Mouse (Mus musculus): ENCODE measurements at regions not wholly inside any gene's neighbourhood (a gene's known extent, or its start where the extent isn't known, plus 50 kb on each side); places are given as distances from the start of the nearest gene placed in this dataset.

DNA sequence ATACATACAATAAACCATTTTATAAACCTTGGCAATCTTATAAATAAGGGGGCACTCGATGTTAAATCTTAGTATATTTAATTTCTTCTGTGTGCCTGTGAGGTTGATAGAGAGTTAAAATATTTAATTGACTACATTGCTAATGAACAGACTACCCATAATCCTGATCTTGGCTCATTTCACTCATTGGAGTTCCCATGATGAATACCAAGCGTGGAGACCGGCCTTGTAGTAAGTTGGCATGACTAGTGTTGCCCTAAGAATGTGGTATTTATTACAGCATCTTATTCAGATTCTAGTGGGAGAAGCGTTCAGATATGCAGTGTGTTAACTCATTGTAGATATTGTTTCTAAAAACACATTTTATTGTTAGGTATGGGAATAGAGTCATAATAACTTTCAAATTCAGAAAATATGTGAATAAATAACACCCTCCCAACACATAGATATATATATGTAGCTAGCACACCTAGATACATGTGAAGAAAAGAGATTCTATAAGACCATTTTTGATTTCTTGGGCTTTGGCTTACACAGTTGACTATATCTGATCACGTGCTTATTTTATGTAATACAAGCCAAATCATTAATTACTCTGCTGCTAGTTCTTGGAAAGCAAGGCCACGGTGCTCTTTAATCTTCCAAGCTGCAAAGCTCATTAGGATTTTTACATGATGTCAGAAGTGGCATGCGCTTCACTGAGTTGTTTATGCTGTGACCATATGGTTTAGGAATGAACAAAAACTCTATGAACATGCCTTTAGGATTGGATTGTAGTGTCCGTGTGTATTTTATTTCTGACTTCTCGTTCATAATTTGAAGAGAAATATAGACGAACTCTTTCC, 232.0 kb downstream of the Mef2c start:
- H3K9me3 ChIP-seq (replicated peaks; ENCODE audit: insufficient read depth, low read length): no peaks in the 10 kb centered on the region
- H3K4me3 ChIP-seq (ENCODE audit: control insufficient read depth in 1 of 2, insufficient read depth in 1 of 2, low read depth in 2 of 2, low read length in 2 of 2): no peak overlapping the region
- no peaks in the 10 kb centered on the region for H3K27me3 ChIP-seq (ENCODE audit: control insufficient read depth in 1 of 2, insufficient read depth in 2 of 2, low read length in 2 of 2)
- H3K79me2 ChIP-seq (ENCODE audit: control insufficient read depth, insufficient read depth, low read length, poor library complexity): peaks cover 22% of the 10 kb centered on the region
- no peak overlapping the region for H3K27ac ChIP-seq (ENCODE audit: control insufficient read depth, low read depth, low read length)
- H3K4me1 ChIP-seq (ENCODE audit: control insufficient read depth in 1 of 2, insufficient read depth in 2 of 2, low read length in 2 of 2): peaks cover 5 to 9% of the 10 kb centered on the region in 2 experiments
- H3K9ac ChIP-seq (ENCODE audit: control insufficient read depth, low read depth, low read length, poor library complexity, severe bottlenecking): no peak overlapping the region
- peaks cover 0 to 6% of the 10 kb centered on the region in 2 experiments; a peak in 3 of 4 replicates for H3K36me3 ChIP-seq (ENCODE audit: control insufficient read depth in 1 of 2, insufficient read depth in 2 of 2, low read length in 2 of 2)
- DNase-seq (ENCODE audit: low read depth, low spot score): no peak
- TF ChIP-seq ZC3H11A (IDR thresholded peaks at IDR 0.05; ENCODE audit: low read depth, low read length) (no peak), CHD1 (IDR thresholded peaks at IDR 0.05; ENCODE audit: low read depth, low read length) (no peak), TAL1 (IDR thresholded peaks at IDR 0.05; ENCODE audit: low read length) (no peak), RCOR1 (IDR thresholded peaks at IDR 0.05; ENCODE audit: low read depth, low read length) (no peak), RAD21 (IDR thresholded peaks at IDR 0.05; ENCODE audit: low read depth, low read length) (no peak), POLR2A (IDR thresholded peaks at IDR 0.05; ENCODE audit: control insufficient read depth in 1 of 2, insufficient read depth in 1 of 2, low read depth in 1 of 2, low read length in 2 of 2, poor library complexity in 1 of 2) (no peak), USF2 (IDR thresholded peaks at IDR 0.05; ENCODE audit: borderline replicate concordance in 1 of 2, insufficient read depth in 1 of 2, low read depth in 1 of 2, low read length in 2 of 2) (no peak), ETS1 (IDR thresholded peaks at IDR 0.05; ENCODE audit: low read depth, low read length) (no peak), HCFC1 (IDR thresholded peaks at IDR 0.05; ENCODE audit: low read depth, low read length) (no peak)

DNA sequence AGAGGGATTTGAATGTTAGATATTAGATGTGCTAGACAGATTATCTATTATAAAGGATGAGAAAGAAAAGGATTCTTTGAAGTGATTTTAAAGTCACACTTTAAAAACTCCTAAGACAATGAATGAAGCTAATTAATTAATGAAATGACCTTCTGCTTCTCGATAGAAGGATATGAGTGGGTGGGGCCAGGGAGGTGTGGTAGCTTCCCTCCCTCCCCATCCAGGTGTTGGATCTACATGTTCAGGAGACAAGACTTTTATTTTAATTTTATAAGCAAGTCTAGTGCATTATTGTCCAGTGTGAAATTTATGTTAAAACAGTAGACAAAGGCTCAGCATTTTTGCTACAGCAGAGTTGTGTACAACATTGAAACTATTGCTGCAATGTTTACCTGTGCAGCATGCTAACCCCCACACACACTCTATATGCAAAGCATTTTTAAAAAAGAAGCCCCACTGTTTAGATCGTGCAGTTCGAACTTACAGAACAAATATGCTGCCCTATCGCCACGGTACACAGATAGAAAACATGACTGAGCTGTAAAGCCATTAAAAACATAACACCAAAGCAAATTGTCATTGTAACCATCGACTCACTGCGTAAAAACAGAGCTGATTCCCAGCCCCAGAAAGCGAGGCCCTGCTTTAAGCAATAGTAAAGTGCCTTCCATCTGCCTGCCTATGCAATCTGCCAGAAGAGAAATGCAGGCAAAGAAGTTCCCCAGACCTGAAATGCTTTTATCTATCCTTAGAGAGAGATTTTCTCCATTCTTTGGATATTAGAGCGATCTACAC, 233.4 kb downstream of the Mef2c start:
- H3K9ac ChIP-seq (ENCODE audit: control insufficient read depth, low read depth, low read length, poor library complexity, severe bottlenecking): peak overlapping the region; percentile 55
- peak overlapping the region; percentile 61 to 81 for H3K4me3 ChIP-seq (ENCODE audit: control insufficient read depth in 1 of 2, insufficient read depth in 1 of 2, low read depth in 2 of 2, low read length in 2 of 2)
- H3K9me3 ChIP-seq (replicated peaks; ENCODE audit: insufficient read depth, low read length): no peaks in the 10 kb centered on the region
- no peaks in the 10 kb centered on the region for H3K27me3 ChIP-seq (ENCODE audit: control insufficient read depth in 1 of 2, insufficient read depth in 2 of 2, low read length in 2 of 2)
- TF ChIP-seq CHD2 (IDR thresholded peaks at IDR 0.05; ENCODE audit: low read length): no peak
- no peak for TF ChIP-seq ZNF384 (IDR thresholded peaks at IDR 0.05; ENCODE audit: low read depth, low read length)
- TF ChIP-seq E2F4 (IDR thresholded peaks at IDR 0.05; ENCODE audit: borderline replicate concordance, low read depth, low read length): no peak
- no peak for TF ChIP-seq POLR2A (IDR thresholded peaks at IDR 0.05; ENCODE audit: control insufficient read depth in 1 of 2, insufficient read depth in 1 of 2, low read depth in 1 of 2, low read length in 2 of 2, poor library complexity in 1 of 2)
- no peak for TF ChIP-seq BHLHE40 (IDR thresholded peaks at IDR 0.05; ENCODE audit: borderline replicate concordance, low read depth, low read length)
- TF ChIP-seq MYC (IDR thresholded peaks at IDR 0.05; ENCODE audit: low read depth, low read length): no peak
- TF ChIP-seq EP300 (IDR thresholded peaks at IDR 0.05; ENCODE audit: low read depth in 1 of 2, low read length in 2 of 2): no peak
- TF ChIP-seq TAL1 (IDR thresholded peaks at IDR 0.05; ENCODE audit: low read length): no peak
- no peak for TF ChIP-seq MEF2A (IDR thresholded peaks at IDR 0.05; ENCODE audit: extremely low read depth, insufficient replicate concordance, low read depth, low read length, poor library complexity, severe bottlenecking)
- TF ChIP-seq ZC3H11A (IDR thresholded peaks at IDR 0.05; ENCODE audit: low read depth, low read length): no peak
- TF ChIP-seq TBP (IDR thresholded peaks at IDR 0.05; ENCODE audit: low read depth, low read length): no peak
- TF ChIP-seq UBTF (IDR thresholded peaks at IDR 0.05; ENCODE audit: borderline replicate concordance, insufficient read depth, low read depth, low read length): no peak
- no peak for TF ChIP-seq USF1 (IDR thresholded peaks at IDR 0.05; ENCODE audit: low read depth, low read length)
- DNase-seq (ENCODE audit: low read depth, low spot score): peak; percentile 54
- peaks cover 18% of the 10 kb centered on the region for H3K79me2 ChIP-seq (ENCODE audit: control insufficient read depth, insufficient read depth, low read length, poor library complexity)
- H3K27ac ChIP-seq (ENCODE audit: control insufficient read depth, low read depth, low read length): 0 out of 2 replicates have a peak overlapping the region, but pooled peaks have one; percentile 14
- peaks cover 5 to 9% of the 10 kb centered on the region in 2 experiments for H3K4me1 ChIP-seq (ENCODE audit: control insufficient read depth in 1 of 2, insufficient read depth in 2 of 2, low read length in 2 of 2)
- H3K36me3 ChIP-seq (ENCODE audit: control insufficient read depth in 1 of 2, insufficient read depth in 2 of 2, low read length in 2 of 2): peaks cover 0 to 6% of the 10 kb centered on the region in 2 experiments; a peak in 3 of 4 replicates
